Mouse (Mus musculus) cerebellum, postnatal 14 days (tissue): ENCODE measurements around the gene Tnfrsf13c.
A peak's percentile ranks its signal among the peaks of the same experiment; 100 is the strongest.

Source experiments
- DNase-seq, 2 experiments: peaks; one replicate each; pipeline ENCODE4 v3.0.0; 2021; ENCODE audit warnings: mixed read lengths in 2 of 2

The Tnfrsf13c gene

DNA sequence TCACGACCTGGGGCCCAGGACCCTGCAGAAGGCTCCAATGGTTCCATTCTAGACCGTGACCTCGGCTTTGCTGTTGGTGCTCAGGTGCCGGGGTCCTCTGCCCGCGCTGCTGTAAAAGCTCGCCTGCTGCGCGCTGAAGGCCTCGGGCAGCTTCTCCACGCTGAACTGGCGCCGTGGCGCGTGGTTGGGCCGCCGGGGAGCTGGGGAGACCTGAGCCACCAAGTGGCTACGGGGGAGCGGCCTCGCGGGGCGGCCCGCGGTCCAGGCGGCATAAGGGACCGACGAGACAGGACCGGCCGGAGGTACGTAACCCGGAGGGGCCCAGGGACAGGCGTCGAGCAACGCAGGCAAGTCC, 17.1 kb downstream of the Tnfrsf13c start:
- peak in 1 of 2 experiments; percentile 58 for DNase-seq

DNA sequence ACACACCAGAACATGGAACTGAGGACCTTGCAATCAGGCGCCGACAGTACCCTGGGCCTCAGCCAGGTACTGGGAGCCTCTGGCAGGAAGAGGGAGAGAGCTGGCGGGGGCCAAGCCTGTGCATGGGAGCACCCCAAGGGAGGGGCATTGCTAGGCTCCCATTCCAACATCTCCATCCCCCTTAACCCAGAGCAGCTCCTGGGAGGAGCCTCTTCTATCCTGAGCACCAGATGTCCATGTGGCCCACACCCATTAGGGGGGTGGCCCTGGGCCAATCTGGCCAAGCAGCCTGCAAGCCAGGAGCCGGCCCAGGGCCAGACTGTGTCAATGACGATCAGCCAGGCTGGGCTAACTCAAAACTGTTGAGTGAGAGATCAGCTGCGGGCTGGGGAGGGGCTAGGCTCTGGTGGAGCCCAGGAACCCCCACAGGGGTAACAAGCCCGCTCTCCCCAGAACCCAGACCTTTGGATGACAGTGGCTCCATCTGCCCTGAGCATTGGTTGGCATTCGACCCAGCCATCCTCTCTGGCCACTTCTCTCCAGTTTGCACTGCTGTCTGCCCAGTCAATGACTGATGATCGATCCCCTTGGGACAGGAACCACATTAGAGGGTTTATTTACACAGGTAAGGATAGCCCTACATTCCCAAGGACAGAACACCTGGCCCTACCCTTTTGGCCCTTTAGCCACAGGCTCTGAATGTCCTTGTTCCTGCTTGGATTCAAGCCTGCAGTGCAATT, 17.6 kb downstream of the Tnfrsf13c start:
- peak; percentile 99 for DNase-seq

DNA sequence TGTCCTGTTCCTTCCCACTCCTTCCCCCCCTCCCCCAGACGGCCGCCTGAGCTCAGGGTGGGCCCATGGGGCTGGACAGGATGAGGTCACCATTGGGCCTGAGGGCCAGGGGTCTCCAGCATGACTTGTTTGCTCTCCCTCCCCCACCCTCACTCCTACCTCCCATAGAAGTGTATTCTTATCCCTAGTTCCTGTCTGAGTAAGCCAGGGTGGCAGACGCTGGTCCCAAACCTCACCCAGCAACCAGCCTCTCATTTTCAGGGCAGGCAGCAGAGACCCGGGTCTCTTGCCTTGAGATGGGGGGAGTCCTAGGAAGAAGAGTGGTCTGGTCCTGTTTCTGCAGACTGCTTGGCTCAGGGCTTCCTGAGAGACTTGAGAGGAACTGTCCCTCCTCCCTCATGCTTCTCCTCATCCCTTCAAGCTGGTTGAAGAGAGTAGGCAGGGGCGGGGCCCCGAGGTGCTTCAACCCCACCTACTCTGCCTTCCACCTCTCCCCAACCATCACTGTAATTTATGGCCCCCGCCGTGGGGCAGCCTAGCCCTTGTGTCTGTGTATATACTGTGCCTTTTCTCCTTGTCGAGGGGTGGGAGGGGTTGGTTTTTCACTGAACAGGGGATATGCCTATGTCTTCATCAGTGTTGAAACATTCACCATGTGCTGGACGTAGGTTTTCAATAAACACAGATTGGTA, 19.3 kb downstream of the Tnfrsf13c start:
- peak; percentile 39 to 48 for DNase-seq

DNA sequence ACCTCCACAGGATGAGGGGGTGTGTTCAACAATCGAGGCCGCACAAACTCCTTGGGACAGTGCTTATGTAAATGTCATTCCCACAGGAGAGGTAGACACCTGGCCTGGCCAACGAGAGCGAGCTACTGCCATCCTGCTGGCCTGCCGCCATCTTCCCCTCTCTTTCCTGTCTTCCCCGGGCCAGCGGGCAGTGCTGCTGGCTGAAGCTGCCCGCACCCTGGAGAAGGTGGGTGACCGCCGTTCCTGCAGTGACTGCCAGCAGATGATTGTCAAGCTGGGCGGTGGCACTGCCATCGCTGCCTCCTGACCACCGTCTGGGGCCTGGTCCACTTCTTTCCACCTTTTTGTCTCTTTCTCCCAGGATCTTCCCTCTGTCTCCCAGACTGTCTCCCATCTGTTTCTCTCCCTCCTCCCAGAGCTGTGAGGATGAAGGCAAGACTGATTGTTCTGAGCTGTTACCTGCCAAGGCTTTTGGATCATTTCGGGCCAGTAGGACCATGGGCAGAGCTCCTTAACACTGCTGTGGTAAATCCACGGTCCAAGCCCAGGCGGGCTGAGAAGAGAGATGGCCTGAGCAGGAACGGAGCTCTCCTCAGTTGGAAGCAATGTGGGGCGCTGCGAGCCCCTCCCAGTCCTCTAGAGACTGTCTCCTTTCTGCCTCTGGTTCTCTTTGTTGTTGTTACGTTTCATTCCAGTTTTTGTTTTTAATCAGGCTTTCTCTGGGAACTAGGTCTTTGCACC, 20.4 kb downstream of the Tnfrsf13c start:
- DNase-seq, result peak; percentile 83 to 88

DNA sequence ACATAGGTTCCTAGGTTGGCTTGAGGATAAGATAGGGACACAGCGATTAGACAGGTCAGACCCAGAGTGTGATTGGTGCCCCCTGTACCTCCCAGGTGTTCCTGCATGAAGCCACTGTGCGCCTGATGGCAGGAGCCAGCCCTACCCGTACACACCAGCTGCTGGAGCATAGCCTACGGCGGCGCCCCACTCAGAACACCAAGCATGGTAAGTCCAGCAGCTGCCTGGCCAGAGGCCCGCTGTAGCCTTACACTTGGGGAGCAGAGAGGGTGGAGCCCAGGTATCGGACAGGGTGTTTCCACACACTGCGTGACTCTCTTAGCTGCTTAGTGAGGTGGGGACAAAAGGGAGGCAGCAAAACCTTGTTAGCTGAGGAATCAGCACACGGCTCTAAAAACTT, 21.1 kb downstream of the Tnfrsf13c start:
- peak in 1 of 2 experiments; percentile 46 for DNase-seq

DNA sequence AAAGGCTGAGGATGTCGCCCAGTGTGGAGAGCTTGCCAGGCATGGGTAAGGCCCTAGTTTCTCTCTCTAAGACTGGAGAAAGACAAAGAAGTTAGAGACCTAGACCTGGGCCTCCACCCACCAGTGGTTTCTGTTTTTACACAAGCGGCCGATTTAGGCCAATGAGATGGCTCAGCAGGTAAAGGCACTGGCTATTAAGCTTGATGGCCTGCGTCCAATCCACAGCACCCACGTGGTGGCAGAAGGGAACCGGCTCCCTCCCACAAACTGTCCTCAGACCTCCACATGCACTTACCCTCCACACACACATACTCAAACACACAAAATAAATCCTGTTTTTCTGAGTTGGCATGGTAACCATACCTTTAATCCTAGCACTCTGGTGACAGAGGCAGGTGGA, 22.1 kb downstream of the Tnfrsf13c start:
- DNase-seq, result peak; percentile 50 to 61

DNA sequence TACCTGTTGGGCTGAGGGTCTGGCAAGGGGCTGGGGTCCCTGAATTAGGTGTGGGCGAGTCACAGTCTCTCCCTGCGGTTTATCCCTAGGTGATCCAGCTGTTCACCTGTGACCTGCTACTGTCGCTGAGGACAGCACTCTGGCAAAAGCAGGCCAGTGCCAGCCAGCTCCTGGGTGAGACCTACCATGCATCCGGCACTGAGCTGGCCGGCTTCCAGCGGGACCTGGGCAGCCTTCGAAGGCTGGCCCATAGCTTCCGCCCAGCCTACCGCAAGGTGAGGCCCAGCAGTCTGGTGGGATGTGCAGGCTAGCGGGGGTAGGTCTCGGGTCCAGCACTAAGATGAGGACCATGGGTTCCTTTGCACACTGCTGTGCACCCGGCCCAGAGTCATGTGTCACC, 24.6 kb downstream of the Tnfrsf13c start:
- peak; percentile 60 to 72 for DNase-seq

DNA sequence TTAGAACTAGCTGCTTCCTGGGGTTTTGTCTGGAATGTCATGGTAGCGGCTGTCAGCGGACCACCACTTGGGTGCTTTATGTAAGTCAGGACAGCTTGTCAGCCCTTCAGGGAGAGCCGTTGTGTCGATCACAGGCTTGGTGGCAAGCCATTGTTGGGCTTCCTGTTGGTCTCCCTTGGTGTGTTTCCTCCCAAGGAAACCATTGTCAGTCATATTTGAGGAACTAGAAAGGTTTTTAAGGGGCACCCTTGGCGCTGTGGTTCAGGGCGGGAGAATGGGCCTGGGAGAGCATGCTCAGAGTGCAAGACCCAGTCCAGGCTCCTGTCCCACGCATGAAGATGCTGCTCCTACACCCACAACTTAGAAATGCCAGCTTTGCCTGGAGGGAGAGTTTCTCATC, 25.8 kb downstream of the Tnfrsf13c start:
- DNase-seq, result no peak

DNA sequence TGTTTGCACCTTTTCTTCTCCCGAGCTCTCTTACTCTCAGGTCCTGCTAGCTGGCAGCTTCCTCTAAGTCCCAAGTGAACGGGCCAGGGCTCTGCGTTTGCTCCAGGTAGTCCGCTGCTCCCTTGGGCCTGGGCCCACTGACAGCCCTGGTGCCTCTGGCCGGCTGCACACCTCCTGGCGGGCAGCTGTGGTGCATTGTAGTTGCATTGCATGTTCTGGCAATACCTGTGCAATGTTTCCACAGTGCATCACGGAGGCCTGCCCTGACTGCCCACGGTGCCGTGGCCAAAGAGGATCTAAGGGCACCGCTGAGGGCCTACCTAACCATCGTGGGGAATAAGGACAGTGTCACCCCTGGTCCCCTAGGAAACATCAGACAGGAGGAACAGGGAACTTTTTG, 26.2 kb downstream of the Tnfrsf13c start:
- no peak for DNase-seq

DNA sequence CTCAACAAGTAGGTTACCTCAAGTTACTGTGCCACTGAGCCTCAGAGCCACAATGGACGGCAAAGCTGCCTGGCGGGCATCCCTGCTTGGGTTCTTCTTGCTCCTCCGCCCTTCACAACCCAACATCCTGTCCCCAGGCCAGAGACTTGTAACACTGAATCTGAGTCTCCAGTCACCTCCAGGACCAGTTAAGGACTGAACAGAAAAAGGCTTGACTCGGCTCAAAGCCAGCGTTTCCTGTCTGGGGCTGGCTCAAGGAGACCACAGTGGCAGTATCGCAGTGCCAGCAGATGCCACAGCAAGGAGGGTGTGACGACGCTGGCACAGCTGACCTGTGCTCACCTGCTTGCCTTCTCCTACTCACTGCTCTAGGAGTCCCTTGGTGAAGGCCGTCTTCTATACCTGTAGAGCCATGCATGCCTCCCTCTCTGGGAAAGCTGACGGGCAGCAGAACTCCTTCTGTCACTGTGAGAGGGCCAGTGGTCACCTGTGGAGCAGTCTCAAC, 26.9 kb downstream of the Tnfrsf13c start:
- peak; percentile 36 to 52 for DNase-seq

DNA sequence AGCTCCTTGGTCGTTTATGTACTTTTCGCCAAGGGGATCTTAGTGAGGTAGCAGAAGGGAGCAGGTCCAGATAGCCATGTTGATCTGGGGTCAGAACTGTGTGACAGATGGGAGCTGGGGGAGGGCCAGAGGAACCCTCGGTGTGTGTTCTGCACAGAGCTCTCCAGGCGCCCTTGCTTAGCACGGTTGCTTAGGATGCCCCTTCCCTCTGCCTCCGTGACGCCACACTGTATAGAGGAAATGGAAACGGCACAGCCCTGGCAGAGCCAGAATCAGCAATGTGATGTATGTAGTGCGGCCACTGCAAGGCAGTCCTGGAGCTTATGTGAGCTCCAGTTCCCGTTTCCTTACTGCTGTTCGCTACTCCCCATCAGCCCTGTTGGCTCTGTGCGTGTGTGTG, 27.9 kb downstream of the Tnfrsf13c start:
- DNase-seq, result peak; percentile 57 to 70

DNA sequence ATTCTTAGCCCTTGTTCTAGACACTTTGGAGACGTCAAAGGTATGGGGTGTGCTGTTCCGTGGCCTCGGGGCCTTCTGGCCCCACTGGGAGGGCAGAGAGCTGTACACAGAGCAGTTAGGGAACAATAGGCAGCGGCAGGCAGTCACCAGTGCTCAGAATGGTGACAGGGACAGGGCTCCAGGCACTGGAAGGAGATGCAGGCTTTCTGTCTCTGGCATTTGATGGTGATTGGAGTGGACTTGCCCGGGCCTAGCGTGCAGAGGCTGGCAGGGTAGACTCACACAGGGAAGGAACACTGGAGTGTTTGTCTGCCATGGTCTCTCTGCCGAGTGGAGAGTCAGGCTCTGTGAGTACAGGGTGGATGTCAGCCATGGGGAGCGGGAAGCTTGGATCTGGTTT, 31.6 kb downstream of the Tnfrsf13c start:
- peak in 1 of 2 experiments; percentile 37 for DNase-seq

DNA sequence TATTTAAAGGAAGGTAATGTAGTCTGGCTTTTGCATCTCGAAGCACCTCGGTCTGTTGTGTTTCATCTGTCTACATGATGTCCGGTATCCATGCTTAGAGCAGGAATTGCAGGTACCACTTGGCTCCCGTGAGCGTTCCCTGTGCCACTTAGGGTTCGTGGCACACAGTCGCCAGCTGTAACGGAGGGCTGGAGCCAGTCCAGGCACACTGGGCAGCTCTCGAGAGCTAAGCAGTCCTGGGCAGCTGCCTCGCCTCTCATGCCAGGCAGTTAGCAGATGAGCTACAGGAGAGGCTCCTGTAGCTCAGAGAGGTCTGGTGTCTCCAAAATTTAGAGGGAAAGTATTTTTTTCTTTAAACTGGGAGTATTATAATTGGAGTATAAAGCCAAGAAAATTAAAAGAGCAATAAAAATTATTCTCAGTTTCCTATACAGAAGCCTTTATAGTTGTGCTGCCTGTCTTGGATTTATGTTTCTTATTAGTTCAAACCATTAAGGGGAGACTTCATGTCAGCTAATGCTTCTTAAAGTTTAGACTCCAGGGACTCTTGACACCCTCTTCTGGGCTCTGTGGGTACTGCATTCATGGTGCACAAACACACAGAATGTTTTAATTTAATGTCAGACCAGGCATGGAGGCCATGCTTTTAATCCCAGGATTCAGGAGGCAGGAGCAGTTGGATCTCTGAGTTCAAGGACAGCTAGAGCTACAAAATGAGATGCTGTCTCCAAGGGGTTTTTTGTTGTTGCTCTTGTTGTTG, 35.5 kb downstream of the Tnfrsf13c start:
- DNase-seq, result peak in 1 of 2 experiments; percentile 81

DNA sequence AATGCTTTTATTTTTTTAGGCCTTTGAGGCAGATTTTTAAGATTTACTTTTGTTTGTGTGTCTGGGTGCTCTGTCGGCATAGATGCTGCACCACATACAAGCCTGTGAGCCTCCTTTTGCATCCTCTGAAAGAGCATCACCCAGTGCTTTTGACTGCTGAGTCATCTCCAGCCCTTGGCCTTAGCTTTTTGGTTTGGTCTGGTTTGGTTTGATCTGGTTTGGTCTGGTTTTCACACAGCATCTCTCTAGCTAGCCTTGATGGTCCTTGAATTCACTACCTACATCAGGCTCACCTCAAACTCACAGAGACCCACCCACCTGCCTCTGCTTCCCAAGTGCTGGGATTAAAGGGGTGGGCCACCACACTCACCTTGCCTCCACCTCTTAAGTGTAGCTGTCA, 36.2 kb downstream of the Tnfrsf13c start:
- DNase-seq, result no peak

DNA sequence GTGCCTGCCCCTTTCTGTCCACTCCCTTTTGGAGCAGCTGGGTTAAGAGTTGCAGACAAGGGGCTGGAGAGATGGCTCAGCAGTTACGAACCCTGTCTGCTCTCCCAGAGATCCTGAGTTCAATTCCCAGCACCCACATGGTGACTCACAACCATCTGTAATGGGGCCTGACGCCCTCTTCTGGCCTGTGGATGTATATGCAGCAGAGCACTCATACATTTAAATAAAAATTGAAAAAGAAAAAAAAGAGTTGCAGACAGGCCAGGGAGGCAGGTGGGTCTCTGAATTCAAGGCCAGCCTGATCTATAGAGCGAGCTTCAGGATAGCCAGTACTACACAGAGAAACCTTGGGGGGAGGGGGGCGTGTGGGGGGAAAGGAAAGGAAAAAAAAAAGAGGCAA, 36.8 kb downstream of the Tnfrsf13c start:
- no peak for DNase-seq

DNA sequence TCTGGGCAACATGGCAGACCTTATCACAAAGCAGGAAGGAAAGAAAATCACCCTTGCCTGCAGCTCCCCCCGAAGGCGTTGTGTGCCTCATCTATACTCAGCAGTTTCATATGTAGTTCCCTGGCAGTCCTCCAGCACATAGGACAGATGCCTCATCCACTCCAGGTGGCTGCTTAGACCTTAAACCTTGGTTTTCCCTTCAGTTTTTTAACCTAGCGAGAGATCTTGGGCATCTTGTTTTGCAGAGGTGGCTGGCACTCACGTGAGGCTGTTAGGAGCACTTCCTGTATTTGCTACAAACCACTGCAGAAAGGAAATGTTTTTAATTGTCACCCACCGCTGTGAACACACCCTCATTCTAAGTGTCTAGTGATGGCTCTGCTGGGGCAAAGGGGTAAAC, 37.2 kb downstream of the Tnfrsf13c start:
- no peak for DNase-seq

DNA sequence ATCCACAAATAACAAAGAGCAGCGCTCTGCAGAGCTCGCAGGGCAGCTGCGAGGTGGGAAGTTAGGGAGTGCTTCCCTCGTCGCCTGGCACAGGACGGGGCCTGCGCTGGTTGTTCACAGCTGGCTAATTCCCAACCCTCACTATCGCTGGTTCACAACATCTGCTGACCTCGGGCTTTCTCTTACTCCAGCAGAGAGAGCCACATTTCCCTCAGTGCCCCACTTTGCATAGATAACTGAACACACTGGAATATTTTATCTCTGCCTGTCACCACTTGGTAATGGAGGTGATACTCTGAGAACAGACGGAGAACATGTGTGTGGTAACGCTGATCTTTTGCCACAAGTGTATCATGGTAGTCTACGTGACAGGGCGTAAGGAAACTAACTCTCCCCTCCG, 38.0 kb downstream of the Tnfrsf13c start:
- no peak for DNase-seq

DNA sequence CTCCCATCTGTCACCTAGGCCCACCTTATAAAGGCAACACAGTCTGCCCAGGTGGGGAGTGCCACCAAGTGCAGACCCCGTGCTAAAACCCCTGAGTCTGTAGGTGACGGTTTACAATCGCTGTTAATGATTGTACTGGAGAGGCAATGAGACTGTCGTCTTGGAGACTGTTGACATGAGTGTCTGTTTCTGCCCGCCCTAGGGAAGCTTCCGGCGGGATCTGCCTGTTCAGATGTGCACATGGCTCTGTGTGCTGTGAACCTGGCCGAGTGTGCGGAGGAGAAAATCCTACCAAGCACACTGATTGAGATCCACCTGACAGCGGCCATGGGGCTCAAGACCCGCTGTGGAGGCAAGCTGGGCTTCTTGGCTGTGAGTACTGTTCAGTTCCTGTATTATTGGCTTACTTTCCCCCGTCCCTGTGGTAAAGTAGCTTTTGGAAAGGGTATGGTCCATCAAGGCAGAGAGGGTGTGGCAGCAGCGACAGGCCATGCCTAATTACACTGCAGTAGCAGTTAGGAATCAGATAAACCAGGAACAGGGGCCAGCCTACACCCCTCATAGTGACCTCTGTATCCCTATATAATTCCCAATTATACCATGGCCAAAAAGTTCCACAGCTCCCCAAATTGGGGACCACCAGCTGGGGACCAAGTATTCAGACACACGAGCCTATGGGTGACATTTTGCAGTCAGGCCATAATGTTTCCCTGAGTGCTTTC, 38.9 kb downstream of the Tnfrsf13c start:
- no peak for DNase-seq

DNA sequence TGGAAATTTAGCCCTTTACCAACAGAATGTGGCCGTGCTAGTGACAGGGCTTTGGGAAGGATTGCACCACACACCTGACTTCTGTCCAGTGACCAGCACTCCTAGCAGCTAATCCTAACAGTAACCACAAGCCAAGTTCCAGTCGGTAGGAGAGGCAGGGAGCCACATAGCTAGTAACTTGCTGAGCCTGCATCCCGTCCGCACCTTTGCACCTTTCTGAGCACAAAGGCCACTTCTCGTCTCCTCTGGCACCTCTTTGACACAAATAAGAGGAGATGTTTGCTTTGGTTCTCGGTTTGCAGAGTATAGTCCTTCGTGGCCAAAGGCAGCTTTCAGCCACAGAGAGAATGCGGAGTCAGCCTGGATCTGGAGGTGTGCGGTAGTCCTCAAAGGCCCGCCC, 39.5 kb downstream of the Tnfrsf13c start:
- DNase-seq, result no peak

DNA sequence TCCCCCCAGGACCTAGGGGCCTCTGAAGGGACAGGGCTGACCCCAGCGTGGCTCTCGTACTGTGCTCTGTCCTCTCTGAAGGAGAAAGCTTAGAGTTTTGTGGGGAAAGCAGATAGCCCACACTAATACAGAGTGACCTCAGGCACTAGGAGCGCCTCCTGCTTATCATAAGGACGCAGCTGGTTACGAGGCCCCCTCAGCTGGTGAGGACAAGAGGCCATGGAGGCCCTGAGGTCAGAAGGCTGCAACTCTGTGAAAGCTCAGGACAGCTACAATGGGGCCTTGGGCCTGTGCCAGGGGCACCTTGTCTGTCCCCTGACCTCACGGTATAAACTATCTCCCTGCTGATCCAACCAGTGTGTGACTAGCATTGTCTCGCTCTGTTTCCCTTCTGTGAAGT, 40.0 kb downstream of the Tnfrsf13c start:
- no peak for DNase-seq

DNA sequence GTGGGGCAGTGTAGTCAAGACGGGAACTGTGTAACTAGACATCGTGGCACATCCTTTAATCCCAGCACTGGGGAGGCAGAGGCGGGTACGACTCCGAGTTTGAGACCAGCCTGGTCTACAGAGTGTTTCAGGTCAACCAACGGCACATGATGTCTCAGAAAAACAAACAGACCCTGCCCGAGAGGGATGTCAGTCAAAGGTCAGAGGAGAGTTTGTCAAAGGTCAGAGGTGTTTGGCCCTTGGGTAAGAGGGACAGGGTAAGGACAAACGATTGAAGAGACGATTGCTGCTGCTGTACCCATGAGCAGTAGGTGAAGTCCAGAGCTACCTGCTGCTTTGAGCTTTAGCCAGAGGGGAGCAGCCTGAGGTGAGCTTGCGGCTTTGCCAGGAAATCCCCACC, 40.6 kb downstream of the Tnfrsf13c start:
- no peak for DNase-seq

DNA sequence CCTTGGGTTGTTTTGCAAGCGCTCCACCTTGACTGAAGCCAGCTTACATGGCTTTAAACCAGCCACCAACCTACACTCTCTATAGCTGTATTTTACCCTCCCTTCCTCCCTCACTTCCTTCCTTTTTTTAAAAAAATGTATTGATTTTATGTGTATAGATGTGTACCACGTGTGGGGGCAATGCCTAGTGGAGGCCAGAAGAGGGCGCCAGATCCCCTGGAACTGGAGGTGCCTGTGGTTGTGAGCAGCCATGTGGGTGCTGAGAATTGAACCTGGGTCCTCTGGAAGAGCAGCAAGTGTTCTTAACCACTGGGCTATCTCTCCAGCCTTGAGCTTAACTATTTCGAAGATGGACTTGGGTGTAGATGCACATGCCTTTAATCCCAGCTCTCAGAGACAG, 41.9 kb downstream of the Tnfrsf13c start:
- DNase-seq, result no peak
